Mouse (Mus musculus) embryonic facial prominence, embryonic 12.5 days (tissue): Measurements from ENCODE around the gene Elovl5. TPM values are rescaled to one million over a fixed set of nuclear protein-coding genes. Genes with fewer than 3 reads are reported as not detected.

Experiments used
- ATAC-seq: fragments of 200-750 bp; cut with Nextera tagmentation; 2 replicates; pipeline ENCODE4 v1.8.0; 2017; ENCODE audit not compliant: insufficient number of reproducible peaks, insufficient read depth, low FRiP score, low TSS enrichment
- H3K27ac ChIP-seq: fragments of 300-500 bp; sonication (generic); 2 replicates; pipeline ENCODE4 v1.5.1; 2016; ENCODE audit warnings: mild to moderate bottlenecking
- H3K27me3 ChIP-seq: fragments of 300-500 bp; sonication (generic); 2 replicates; pipeline ENCODE4 v1.6.1; 2016; ENCODE audit warnings: mild to moderate bottlenecking, moderate library complexity
- H3K36me3 ChIP-seq: fragments of 300-500 bp; sonication (generic); 2 replicates; pipeline ENCODE4 v1.6.1; 2016; ENCODE audit warnings: mild to moderate bottlenecking
- H3K4me1 ChIP-seq: fragments of 300-500 bp; sonication (generic); 2 replicates; pipeline ENCODE4 v1.6.1; 2016
- H3K4me2 ChIP-seq: fragments of 300-500 bp; sonication (generic); replicated peaks from 2 replicates; pipeline ENCODE4 v1.6.1; 2016; ENCODE audit warnings: mild to moderate bottlenecking, moderate library complexity
- H3K4me3 ChIP-seq: fragments of 300-500 bp; sonication (generic); 2 replicates; pipeline ENCODE4 v1.5.1; 2016; ENCODE audit warnings: mild to moderate bottlenecking
- H3K9ac ChIP-seq: fragments of 300-500 bp; sonication (generic); 2 replicates; pipeline ENCODE4 v1.6.1; 2016; ENCODE audit warnings: mild to moderate bottlenecking, moderate library complexity
- H3K9me3 ChIP-seq: fragments of 300-500 bp; sonication (generic); 2 replicates; pipeline ENCODE4 v1.6.1; 2016; ENCODE audit warnings: mild to moderate bottlenecking, moderate library complexity
- WGBS: fragments of 180-500 bp; shearing (Covaris S2); methylation state at CpG from one replicate; pipeline ENCODE4 v1.1.7; 2016; 5-methylcytosine and 5-hydroxymethylcytosine counted together
- polyA plus RNA-seq: library from polyadenylated mRNA; unstranded; fragments of >200 nt; fragmentation: Nextera tagmentation; extraction: Ambion mirVana; gene quantifications from 2 replicates; pipeline ENCODE4 v1.2.1, GENCODE M21; 2016

Gene Elovl5
- polyA plus RNA-seq, 1 experiment from 2014 or later, result 74.7 TPM

- no peaks in the 10 kb centered on the region for H3K36me3 ChIP-seq
- H3K27me3 ChIP-seq, result no peaks in the 10 kb centered on the region
- peak overlapping the region; percentile 72 for H3K4me3 ChIP-seq
- H3K9ac ChIP-seq, result peak overlapping the region; percentile 74
- 24% methylated on average over 10 of the region's 10 CpGs for WGBS
- H3K4me1 ChIP-seq, result peaks cover 22% of the 10 kb centered on the region
- no peaks in the 10 kb centered on the region for H3K9me3 ChIP-seq
- H3K27ac ChIP-seq, result no peak overlapping the region
- no peak for ATAC-seq
- peak overlapping the region; percentile 76 for H3K4me2 ChIP-seq
Measured at GRCm38 (mm10) chr9:77918211-77918610, 1.0 kb downstream of the Elovl5 start.

DNA sequence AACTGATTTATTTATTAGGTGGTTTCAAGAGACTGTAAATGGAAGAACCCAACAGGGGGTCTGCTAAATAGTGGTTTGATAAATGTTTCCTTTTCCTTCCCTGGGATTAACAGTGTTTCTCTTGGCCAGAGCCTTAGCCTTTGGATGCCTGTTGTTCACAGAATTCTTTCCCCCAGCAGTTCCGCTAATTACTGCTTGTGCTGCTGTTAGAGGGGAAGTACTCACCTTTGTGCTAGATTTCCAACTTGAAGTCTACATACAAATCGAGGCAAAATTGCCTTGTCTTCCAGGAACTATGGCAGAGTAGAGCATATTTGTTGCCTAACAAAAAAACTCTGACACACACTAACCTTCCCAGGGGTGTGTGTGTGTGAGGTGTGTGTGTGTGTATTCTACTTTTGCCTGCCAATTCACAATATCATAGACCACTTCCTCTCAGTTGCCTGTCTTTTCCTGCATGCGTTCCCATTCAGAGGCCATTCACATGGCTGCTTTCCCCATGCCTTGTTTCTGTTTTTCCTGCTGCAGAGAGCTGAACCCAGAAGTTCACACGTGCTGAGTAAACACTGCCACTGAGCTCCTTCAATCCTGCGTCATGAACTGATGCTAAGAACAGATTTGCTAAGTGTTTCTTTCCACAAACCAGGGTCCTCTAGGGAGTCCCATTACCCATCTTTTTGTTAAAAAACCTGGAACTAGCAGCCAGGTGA lies 2.0 kb downstream of the Elovl5 start:
- Histone ChIP-seq H3K4me3 (no peak overlapping the region; the same call in 1 of the 2 replicates), H3K4me2 (peak overlapping the region; percentile 76), H3K4me1 (peaks cover 27% of the 10 kb centered on the region), H3K9me3 (no peaks in the 10 kb centered on the region), H3K27ac (no peak overlapping the region), H3K9ac (no peak overlapping the region), H3K27me3 (no peaks in the 10 kb centered on the region), H3K36me3 (no peaks in the 10 kb centered on the region)
- WGBS, result 76% methylated on average over 5 of the region's 5 CpGs
- no peak for ATAC-seq

- Histone ChIP-seq H3K27me3 (no peaks in the 10 kb centered on the region), H3K27ac (no peak overlapping the region), H3K9ac (no peak overlapping the region), H3K4me2 (no peak overlapping the region), H3K9me3 (no peaks in the 10 kb centered on the region), H3K36me3 (no peaks in the 10 kb centered on the region), H3K4me3 (no peak overlapping the region), H3K4me1 (peaks cover 37% of the 10 kb centered on the region)
- WGBS, result 70% methylated on average over 3 of the region's 3 CpGs
- ATAC-seq, result no peak
Measured at GRCm38 (mm10) chr9:77920481-77920880, 3.3 kb downstream of the Elovl5 start.

DNA sequence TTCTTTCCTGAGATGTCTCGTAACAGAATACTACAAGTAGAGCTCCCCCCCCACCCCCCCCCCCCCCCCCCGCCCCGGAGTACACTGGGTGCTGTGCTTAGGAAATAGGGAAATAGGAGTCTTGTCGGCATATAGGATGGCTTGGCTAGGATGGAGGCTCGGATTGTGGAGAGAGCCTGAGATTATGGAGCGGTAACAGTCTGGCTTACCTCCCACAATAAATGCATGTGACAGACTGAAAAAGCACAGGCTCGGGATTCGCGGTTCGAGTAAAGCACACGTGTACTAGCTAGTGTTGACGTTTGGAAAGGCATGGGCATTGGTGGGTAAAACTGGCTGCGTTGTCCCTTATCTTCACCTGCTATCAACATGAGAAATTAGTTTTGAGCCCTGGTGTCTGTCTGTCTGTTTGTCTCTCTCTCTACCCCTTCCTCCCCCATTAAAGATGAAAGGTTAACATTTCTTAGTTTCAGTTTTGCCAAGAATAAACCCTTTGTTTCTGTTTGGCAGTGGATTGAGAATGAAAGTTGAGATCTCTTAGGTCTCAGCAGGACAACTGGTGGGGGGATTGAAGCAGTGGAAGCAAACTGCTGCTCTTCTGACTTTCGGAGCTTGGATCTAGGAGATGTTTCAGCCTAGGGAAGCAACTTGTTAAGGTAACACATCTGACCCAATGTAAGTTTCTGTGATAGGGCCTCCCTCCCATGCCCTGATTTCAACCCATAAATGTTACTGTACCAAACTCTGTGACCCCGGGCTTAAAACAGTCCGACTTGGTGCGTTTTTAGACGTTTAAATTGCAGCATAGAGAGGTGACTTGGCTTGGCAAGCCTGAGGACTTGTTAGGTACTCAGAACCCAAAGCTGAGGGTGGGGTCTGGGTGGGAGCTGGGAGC lies 4.4 kb downstream of the Elovl5 start:
- no peak for ATAC-seq
- H3K9me3 ChIP-seq, result no peaks in the 10 kb centered on the region
- H3K27ac ChIP-seq, result no peak overlapping the region
- no peaks in the 10 kb centered on the region for H3K27me3 ChIP-seq
- 76% methylated on average over 16 of the region's 18 CpGs for WGBS
- no peak overlapping the region for H3K9ac ChIP-seq
- no peak overlapping the region for H3K4me3 ChIP-seq
- no peaks in the 10 kb centered on the region for H3K36me3 ChIP-seq
- no peak overlapping the region for H3K4me2 ChIP-seq
- H3K4me1 ChIP-seq, result peaks cover 43% of the 10 kb centered on the region

- H3K36me3 ChIP-seq, result no peaks in the 10 kb centered on the region
- peaks cover 53% of the 10 kb centered on the region for H3K4me1 ChIP-seq
- no peak for ATAC-seq
- no peaks in the 10 kb centered on the region for H3K27me3 ChIP-seq
- no peak overlapping the region for H3K9ac ChIP-seq
- no peaks in the 10 kb centered on the region for H3K9me3 ChIP-seq
- peak overlapping the region; percentile 47; the same call in 1 of the 2 replicates for H3K27ac ChIP-seq
- no peak overlapping the region for H3K4me3 ChIP-seq
- whole genome bisulfite sequencing, result 87% methylated on average over 8 of the region's 8 CpGs
- no peak overlapping the region for H3K4me2 ChIP-seq
Measured at GRCm38 (mm10) chr9:77923774-77924173, 6.6 kb downstream of the Elovl5 start.

DNA sequence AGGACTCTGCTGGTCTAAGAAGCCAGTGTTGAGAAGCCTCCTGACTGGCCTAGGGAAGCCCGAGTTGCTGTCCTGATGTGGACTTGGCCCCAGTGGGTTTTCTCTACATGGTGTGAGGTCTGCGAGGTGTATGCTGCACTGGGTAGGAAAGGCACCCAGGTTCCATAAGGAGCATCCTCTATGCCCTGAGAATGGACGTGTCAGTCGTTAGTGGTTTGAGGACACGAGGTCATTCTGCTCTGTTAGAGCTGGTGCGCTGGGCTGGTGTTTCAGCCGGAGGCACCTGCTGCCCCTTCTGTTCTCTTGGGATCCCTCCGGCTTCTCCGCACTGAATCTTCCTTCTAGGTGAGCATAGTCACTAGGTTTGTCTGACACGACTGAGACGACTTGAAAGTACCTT lies 7.0 kb downstream of the Elovl5 start:
- Histone ChIP-seq H3K4me1 (peaks cover 51% of the 10 kb centered on the region), H3K27me3 (no peaks in the 10 kb centered on the region), H3K9me3 (no peaks in the 10 kb centered on the region), H3K36me3 (no peaks in the 10 kb centered on the region), H3K4me2 (no peak overlapping the region), H3K9ac (no peak overlapping the region), H3K27ac (peak overlapping the region; percentile 47; the same call in 1 of the 2 replicates), H3K4me3 (no peak overlapping the region)
- WGBS, result 69% methylated on average over 11 of the region's 11 CpGs
- ATAC-seq, result no peak

GRCm38 (mm10) chr9:77926151-77926550 lies 9.0 kb downstream of the Elovl5 start:
- peaks cover 62% of the 10 kb centered on the region for H3K4me1 ChIP-seq
- H3K9ac ChIP-seq, result no peak overlapping the region
- no peak for ATAC-seq
- no peak overlapping the region for H3K27ac ChIP-seq
- no peaks in the 10 kb centered on the region for H3K9me3 ChIP-seq
- H3K27me3 ChIP-seq, result no peaks in the 10 kb centered on the region
- no peak overlapping the region for H3K4me2 ChIP-seq
- no peaks in the 10 kb centered on the region for H3K36me3 ChIP-seq
- H3K4me3 ChIP-seq, result no peak overlapping the region
- WGBS, result 85% methylated on average over 8 of the region's 8 CpGs

GRCm38 (mm10) chr9:77926911-77927310 lies 9.7 kb downstream of the Elovl5 start:
- Histone ChIP-seq H3K36me3 (no peaks in the 10 kb centered on the region), H3K4me3 (no peak overlapping the region), H3K9me3 (no peaks in the 10 kb centered on the region), H3K9ac (no peak overlapping the region), H3K27ac (no peak overlapping the region), H3K4me1 (peaks cover 68% of the 10 kb centered on the region), H3K4me2 (no peak overlapping the region), H3K27me3 (no peaks in the 10 kb centered on the region)
- 87% methylated on average over 5 of the region's 5 CpGs for WGBS
- no peak for ATAC-seq

DNA sequence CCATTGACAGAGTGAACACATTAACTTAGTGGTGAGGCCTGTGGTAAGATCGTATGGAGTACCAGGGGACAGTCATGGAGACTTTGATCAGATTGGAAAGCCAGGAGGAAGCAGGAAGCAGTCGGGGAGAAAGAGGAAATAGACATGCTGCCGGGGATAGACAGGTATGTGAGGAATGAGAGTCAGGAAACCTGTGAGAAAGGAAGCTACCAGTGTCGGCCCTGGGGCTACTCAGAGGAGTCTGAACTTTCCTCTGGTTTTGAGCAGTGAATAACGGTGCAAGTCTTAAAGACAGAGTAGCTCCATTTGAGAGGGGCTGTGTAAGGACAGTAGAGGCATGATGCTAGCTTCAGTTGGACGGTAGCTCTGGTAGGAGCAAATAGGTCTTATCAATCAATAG lies 10.3 kb downstream of the Elovl5 start:
- WGBS, result 40% methylated on average over 6 of the region's 6 CpGs
- Histone ChIP-seq H3K36me3 (no peaks in the 10 kb centered on the region), H3K4me3 (no peak overlapping the region), H3K27me3 (no peaks in the 10 kb centered on the region), H3K9ac (no peak overlapping the region; the same call in 1 of the 2 replicates), H3K27ac (no peak overlapping the region), H3K4me2 (no peak overlapping the region), H3K4me1 (peaks cover 65% of the 10 kb centered on the region), H3K9me3 (no peaks in the 10 kb centered on the region)
- ATAC-seq, result no peak

DNA sequence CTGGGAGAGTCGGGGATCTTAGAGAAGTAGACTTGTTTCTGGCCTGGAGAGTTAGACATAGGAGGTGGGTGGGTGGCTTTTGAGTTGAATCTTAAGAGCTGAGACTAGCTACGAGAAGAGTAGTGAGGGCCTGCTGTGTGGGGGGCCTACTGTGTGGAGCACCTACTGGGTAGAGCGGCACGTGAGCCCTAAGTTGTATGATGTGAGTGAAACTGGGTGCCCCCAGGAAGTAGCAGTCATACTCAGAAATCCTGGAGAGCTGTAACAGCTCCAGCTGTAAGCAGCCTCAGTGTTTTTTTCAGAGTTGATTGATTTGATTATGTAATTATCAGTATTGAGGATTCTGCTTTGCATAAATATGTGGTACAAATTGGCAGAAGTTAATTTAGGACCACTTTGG lies 11.6 kb downstream of the Elovl5 start:
- 0 out of 2 replicates have a peak overlapping the region, but pooled peaks have one; percentile 41 for H3K27ac ChIP-seq
- peaks cover 63% of the 10 kb centered on the region for H3K4me1 ChIP-seq

GRCm38 (mm10) chr9:77929296-77929695 lies 12.1 kb downstream of the Elovl5 start:
- Histone ChIP-seq H3K27ac (0 out of 2 replicates have a peak overlapping the region, but pooled peaks have one; percentile 18), H3K27me3 (no peaks in the 10 kb centered on the region), H3K36me3 (no peaks in the 10 kb centered on the region), H3K4me1 (peaks cover 57% of the 10 kb centered on the region), H3K4me3 (no peak overlapping the region), H3K9ac (no peak overlapping the region), H3K9me3 (no peaks in the 10 kb centered on the region), H3K4me2 (no peak overlapping the region)
- ATAC-seq, result no peak
- WGBS, result 65% methylated on average over 5 of the region's 5 CpGs

More for the DNA sequence above, 11.6 kb downstream of the Elovl5 start:
- Histone ChIP-seq H3K9ac (no peak overlapping the region), H3K4me3 (no peak overlapping the region), H3K36me3 (no peaks in the 10 kb centered on the region), H3K27me3 (no peaks in the 10 kb centered on the region), H3K4me2 (no peak overlapping the region), H3K9me3 (no peaks in the 10 kb centered on the region)
- ATAC-seq, result no peak
- WGBS, result 70% methylated on average over 4 of the region's 4 CpGs
